Mouse (Mus musculus) spleen, adult 18-20 months (tissue): ENCODE measurements around the gene Ralgapa2.

Source experiments
- DNase-seq, 2 experiments: peaks; one replicate each; pipeline ENCODE4 v3.0.0; 2022; ENCODE audit warnings: mixed read lengths in 2 of 2

Ralgapa2 gene

GRCm38 (mm10) chr2:146218161-146218691 is 293.9 kb downstream of the Ralgapa2 start:
- no peak for DNase-seq

- DNase-seq = no peak
Observed at GRCm38 (mm10) chr2:146217227-146217980, 294.7 kb downstream of the Ralgapa2 start.

- no peak for DNase-seq
Observed at GRCm38 (mm10) chr2:146216111-146217064, 295.8 kb downstream of the Ralgapa2 start.

- no peak for DNase-seq
Observed at GRCm38 (mm10) chr2:146214715-146215114, 297.4 kb downstream of the Ralgapa2 start.

GRCm38 (mm10) chr2:146210968-146211367 is 301.2 kb downstream of the Ralgapa2 start:
- no peak for DNase-seq

GRCm38 (mm10) chr2:146197947-146198346 is 314.2 kb downstream of the Ralgapa2 start:
- DNase-seq = no peak

GRCm38 (mm10) chr2:146196126-146196525 is 316.0 kb downstream of the Ralgapa2 start:
- no peak for DNase-seq
